Mouse (Mus musculus): Measurements from ENCODE around the gene Bcar1. TPM values are rescaled to one million over a fixed set of nuclear protein-coding genes. Genes with fewer than 3 reads are reported as not detected.

Bcar1 gene
- polyA plus RNA-seq (2014; fragmentation: Nextera tagmentation; extraction: Ambion mirVana) = 60.3 and 62.5 TPM in 2 replicates

DNA sequence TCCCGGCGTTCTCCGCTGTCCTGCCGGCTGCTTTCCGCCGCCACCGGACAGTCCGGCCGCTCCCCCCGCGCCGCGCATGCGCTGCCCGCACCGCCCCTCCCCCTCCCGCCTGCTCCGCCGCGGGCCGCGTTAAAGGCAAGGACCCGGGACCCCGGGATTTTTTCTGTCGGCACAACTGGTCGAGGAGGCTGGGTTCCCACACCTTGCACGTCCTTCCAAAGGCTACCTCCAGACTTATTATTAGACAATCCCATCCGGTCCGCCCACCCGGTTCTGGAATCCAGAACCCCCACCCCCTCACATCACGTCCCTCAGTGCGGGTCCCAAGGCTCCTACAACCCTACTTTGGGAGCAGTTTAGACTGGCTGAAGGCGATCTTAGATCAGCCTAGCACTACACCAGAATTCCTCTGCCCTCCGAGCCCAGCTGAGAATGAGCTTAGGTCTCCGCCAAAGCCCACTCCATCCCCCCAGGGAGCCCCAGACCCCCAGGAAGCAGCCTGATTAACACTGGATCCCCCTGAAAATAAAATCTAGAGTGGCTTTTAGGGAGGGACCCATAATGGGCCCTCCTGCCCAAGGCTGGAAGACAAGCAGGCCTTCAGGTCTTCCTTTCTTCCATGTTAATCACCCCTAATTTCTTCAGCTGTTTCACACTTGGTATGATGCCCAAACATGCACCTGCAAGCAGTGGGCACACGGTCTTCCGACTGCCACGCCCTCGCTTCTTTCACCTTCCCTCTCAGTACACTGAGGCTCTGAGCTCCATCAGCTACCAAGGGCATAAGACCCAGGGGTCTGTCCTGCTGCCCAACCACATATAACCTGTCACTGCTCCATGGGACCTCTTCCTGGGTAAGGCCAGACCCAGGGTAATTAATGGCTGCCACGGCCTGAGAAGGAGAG lies at the start of gene Bcar1:
Gene Bcar1, minus strand, starts transcription at position 18 of the 905 bp plus-strand sequence.
- no peaks in the 10 kb centered on the region for H3K9me3 ChIP-seq (ENCODE audit: control insufficient read depth, low read length)
- ATAC-seq (ENCODE audit: insufficient read depth, low FRiP score, low TSS enrichment) (peak; percentile 65), DNase-seq (ENCODE audit: low spot score) (peak; percentile 90)
- no peaks in the 10 kb centered on the region for H3K36me3 ChIP-seq (ENCODE audit: control insufficient read depth, insufficient read depth, low read length)
- WGBS = 11% methylated on average over 34 of the region's 40 CpGs
- peak within 1 kb of the TSS; percentile 92 for H3K4me3 ChIP-seq (ENCODE audit: low read depth, low read length)
- peaks cover 51% of the 10 kb centered on the region for H3K4me1 ChIP-seq (ENCODE audit: control insufficient read depth, insufficient read depth, low read length)
- peak within 1 kb of the TSS; percentile 93 for H3K9ac ChIP-seq (ENCODE audit: low read length)
- H3K27me3 ChIP-seq (ENCODE audit: control insufficient read depth, insufficient read depth, low read length) = no peaks in the 10 kb centered on the region
- peak within 1 kb of the TSS; percentile 69 for H3K4me2 ChIP-seq (ENCODE audit: low read depth)
- peak within 1 kb of the TSS; percentile 77 for H3K27ac ChIP-seq (ENCODE audit: low read depth, low read length)

DNA sequence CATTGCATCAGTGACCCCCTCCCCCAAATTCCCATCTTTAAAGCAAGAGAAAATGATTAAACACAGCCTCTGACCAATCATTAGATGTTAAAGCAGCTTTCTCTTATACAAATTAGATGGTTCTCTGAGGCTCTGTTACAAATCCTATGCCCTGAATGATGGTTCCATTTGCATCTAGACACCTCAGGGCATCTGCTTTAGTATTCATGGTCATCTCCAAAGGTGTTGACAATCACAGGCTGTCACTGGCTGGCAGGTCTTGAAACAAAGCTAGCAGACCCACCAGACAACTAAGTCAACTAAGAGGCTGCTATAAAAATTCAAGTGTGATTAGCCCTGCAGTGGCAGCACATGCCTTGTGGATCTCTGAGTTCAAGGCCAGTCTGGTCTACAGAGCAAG lies 46.0 kb upstream of the Bcar1 start:
- Histone ChIP-seq H3K4me2 (ENCODE audit: low read depth) (no peak overlapping the region), H3K4me1 (ENCODE audit: control insufficient read depth, insufficient read depth, low read length) (peaks cover 17% of the 10 kb centered on the region; the same call in 1 of the 2 replicates), H3K4me3 (ENCODE audit: low read depth, low read length) (no peak overlapping the region), H3K9ac (ENCODE audit: low read length) (no peak overlapping the region), H3K27me3 (ENCODE audit: control insufficient read depth, insufficient read depth, low read length) (no peaks in the 10 kb centered on the region), H3K36me3 (ENCODE audit: control insufficient read depth, insufficient read depth, low read length) (no peaks in the 10 kb centered on the region), H3K9me3 (ENCODE audit: control insufficient read depth, low read length) (no peaks in the 10 kb centered on the region), H3K27ac (ENCODE audit: low read depth, low read length) (no peak overlapping the region)
- DNase-seq (ENCODE audit: low spot score) = no peak
- ATAC-seq (ENCODE audit: insufficient read depth, low FRiP score, low TSS enrichment) = no peak

DNA sequence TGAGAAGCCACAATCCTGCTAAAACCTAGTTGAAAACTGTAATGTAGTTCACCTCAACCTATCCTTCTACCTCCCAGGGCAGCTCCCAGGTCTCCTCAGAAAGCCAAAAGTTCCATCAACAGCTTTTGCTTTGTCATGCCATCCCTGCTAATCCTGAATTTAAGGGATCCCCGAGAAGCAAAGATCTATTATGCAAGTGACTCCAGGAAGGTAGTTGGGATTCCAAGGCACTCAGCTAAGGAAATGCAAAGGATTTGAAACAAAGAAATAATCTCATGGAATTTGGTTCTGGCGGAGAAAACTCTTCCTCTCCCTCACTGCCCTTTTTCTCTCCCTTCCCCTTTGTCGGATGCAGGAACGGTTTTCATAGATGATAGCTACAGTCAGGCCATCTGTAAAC lies 45.6 kb upstream of the Bcar1 start:
- Histone ChIP-seq H3K36me3 (ENCODE audit: control insufficient read depth, insufficient read depth, low read length) (no peaks in the 10 kb centered on the region), H3K9me3 (ENCODE audit: control insufficient read depth, low read length) (no peaks in the 10 kb centered on the region), H3K4me2 (ENCODE audit: low read depth) (no peak overlapping the region), H3K4me3 (ENCODE audit: low read depth, low read length) (no peak overlapping the region), H3K9ac (ENCODE audit: low read length) (no peak overlapping the region), H3K27ac (ENCODE audit: low read depth, low read length) (no peak overlapping the region), H3K4me1 (ENCODE audit: control insufficient read depth, insufficient read depth, low read length) (peaks cover 17% of the 10 kb centered on the region; the same call in 1 of the 2 replicates), H3K27me3 (ENCODE audit: control insufficient read depth, insufficient read depth, low read length) (no peaks in the 10 kb centered on the region)
- 36% methylated on average over 4 of the region's 4 CpGs for WGBS
- DNase-seq (ENCODE audit: low spot score) (no peak), ATAC-seq (ENCODE audit: insufficient read depth, low FRiP score, low TSS enrichment) (no peak)

DNA sequence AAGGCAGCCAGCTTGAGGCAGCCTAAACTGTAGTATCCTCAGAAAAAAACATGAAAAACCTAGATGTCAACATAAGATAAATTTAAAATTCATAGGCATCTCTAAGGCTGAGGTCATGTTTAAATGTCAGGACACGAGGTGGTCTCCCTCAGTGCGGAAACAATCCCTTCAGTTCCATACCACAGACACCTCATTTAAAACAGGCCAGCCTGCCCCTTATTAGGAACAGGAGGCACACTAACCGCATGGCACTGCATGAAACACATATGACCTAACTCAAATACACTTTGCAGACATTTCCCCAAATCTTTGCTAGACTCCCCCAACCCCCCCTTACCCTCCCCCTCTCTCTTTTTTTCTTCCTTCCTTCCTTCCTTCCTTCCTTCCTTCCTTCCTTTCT lies 44.9 kb upstream of the Bcar1 start:
- H3K27ac ChIP-seq (ENCODE audit: low read depth, low read length) = 0 out of 2 replicates have a peak overlapping the region, but pooled peaks have one; percentile 31
- 74% methylated on average over 3 of the region's 3 CpGs for WGBS
- no peak overlapping the region for H3K9ac ChIP-seq (ENCODE audit: low read length)

DNA sequence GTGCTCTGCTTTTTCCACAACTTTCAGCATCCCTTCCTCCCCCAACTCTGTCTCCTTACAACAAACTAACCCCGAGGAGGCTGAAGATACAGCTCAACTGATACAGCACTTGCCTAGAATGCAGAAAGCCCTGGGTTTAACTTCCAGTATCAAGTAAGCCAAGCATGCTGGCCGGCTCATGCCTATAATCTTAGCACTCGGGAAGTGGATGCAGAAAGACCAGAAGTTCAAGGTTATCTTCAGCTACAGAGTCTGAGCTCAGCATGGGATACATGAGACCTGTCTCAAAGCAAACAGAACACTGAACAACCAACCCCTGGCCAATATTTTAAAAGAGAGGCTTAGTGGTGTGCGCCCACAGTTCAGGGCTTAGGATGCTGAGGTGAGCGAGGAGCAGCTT lies 44.5 kb upstream of the Bcar1 start:
- Histone ChIP-seq H3K36me3 (ENCODE audit: control insufficient read depth, insufficient read depth, low read length) (no peaks in the 10 kb centered on the region), H3K27ac (ENCODE audit: low read depth, low read length) (peak overlapping the region; percentile 31; the same call in 1 of the 2 replicates), H3K9me3 (ENCODE audit: control insufficient read depth, low read length) (no peaks in the 10 kb centered on the region), H3K4me2 (ENCODE audit: low read depth) (no peak overlapping the region), H3K9ac (ENCODE audit: low read length) (peak overlapping the region; percentile 26; the same call in 1 of the 2 replicates), H3K27me3 (ENCODE audit: control insufficient read depth, insufficient read depth, low read length) (no peaks in the 10 kb centered on the region), H3K4me1 (ENCODE audit: control insufficient read depth, insufficient read depth, low read length) (peaks cover 17% of the 10 kb centered on the region; the same call in 1 of the 2 replicates), H3K4me3 (ENCODE audit: low read depth, low read length) (no peak overlapping the region)
- no peak for DNase-seq (ENCODE audit: low spot score)
- no peak for ATAC-seq (ENCODE audit: insufficient read depth, low FRiP score, low TSS enrichment)
- 82% methylated on average over 5 of the region's 5 CpGs for WGBS

More for the DNA sequence above, 44.9 kb upstream of the Bcar1 start:
- Histone ChIP-seq H3K4me3 (ENCODE audit: low read depth, low read length) (no peak overlapping the region), H3K36me3 (ENCODE audit: control insufficient read depth, insufficient read depth, low read length) (no peaks in the 10 kb centered on the region), H3K9me3 (ENCODE audit: control insufficient read depth, low read length) (no peaks in the 10 kb centered on the region), H3K4me1 (ENCODE audit: control insufficient read depth, insufficient read depth, low read length) (peaks cover 17% of the 10 kb centered on the region; the same call in 1 of the 2 replicates), H3K27me3 (ENCODE audit: control insufficient read depth, insufficient read depth, low read length) (no peaks in the 10 kb centered on the region), H3K4me2 (ENCODE audit: low read depth) (no peak overlapping the region)
- DNase-seq (ENCODE audit: low spot score) (no peak), ATAC-seq (ENCODE audit: insufficient read depth, low FRiP score, low TSS enrichment) (no peak)

DNA sequence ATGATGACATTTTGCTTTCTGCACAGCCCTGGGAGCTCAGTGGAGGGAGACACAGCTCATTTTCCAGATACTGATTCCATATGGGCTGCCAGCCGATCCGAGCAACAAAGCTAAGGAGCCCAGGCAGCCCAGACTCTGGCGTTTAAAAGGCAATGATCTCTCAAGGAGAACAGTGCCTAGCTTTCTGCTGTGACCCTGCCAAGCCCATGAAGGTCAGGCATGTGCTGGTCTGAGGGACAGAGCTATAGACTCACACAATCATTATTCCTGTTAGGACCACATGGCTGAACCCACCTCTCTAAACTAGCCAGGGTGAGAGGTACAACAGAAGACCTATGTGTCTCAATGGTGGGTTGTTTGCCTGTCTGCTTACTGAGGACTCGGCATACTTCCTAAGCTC lies 44.1 kb upstream of the Bcar1 start:
- peaks cover 17% of the 10 kb centered on the region; the same call in 1 of the 2 replicates for H3K4me1 ChIP-seq (ENCODE audit: control insufficient read depth, insufficient read depth, low read length)
- H3K4me3 ChIP-seq (ENCODE audit: low read depth, low read length) = no peak overlapping the region
- H3K36me3 ChIP-seq (ENCODE audit: control insufficient read depth, insufficient read depth, low read length) = no peaks in the 10 kb centered on the region
- ATAC-seq (ENCODE audit: insufficient read depth, low FRiP score, low TSS enrichment) (peak; percentile 38; the same call in 1 of the 2 replicates), DNase-seq (ENCODE audit: low spot score) (no peak)
- no peaks in the 10 kb centered on the region for H3K9me3 ChIP-seq (ENCODE audit: control insufficient read depth, low read length)
- H3K27ac ChIP-seq (ENCODE audit: low read depth, low read length) = peak overlapping the region; percentile 31; the same call in 1 of the 2 replicates
- H3K4me2 ChIP-seq (ENCODE audit: low read depth) = no peak overlapping the region
- WGBS = 43% methylated on average over 4 of the region's 4 CpGs
- peak overlapping the region; percentile 26; the same call in 1 of the 2 replicates for H3K9ac ChIP-seq (ENCODE audit: low read length)
- no peaks in the 10 kb centered on the region for H3K27me3 ChIP-seq (ENCODE audit: control insufficient read depth, insufficient read depth, low read length)

DNA sequence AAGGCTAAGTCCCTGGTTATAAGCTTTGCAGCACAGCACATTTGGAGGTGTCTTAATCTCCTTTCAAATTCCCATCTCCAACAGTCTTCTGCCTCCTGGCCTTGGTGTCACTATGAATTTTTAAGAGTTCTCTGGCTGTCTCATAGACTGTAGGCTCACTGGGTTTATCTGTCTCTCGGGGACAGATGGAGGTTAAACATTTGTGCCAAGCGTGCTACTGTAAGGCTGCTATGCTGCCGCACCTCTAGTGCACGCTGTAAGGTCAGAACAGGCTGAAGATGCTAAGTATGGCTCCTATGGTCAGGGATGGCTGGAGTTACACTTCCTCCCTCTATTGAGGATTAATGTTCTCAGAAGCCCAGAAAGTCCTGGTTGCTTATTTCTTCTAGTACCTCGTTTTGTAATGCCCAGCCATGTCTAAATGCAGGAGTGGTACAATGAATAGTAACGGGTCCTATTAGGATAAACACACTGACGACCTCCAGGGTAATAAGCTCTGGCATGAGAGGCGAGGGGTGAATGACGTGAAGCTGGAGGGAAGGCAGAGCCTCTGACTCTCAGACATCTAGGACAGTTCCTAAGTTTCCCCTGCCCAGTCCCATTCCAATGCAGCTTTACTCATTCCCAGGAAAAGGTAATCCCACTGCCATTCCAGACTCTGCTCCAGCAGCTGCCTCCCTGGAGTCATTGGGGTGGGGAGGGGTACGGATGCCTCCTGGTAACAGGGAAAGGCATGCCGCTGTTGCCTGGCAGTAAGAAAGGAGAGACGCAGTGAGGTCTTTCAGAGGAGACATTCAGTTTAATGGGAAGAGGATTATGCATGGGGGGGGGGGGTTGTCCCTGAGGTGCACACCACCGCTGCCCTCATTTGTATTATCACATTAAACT lies 43.3 kb upstream of the Bcar1 start:
- Histone ChIP-seq H3K4me3 (ENCODE audit: low read depth, low read length) (no peak overlapping the region), H3K9ac (ENCODE audit: low read length) (no peak overlapping the region), H3K36me3 (ENCODE audit: control insufficient read depth, insufficient read depth, low read length) (no peaks in the 10 kb centered on the region), H3K9me3 (ENCODE audit: control insufficient read depth, low read length) (no peaks in the 10 kb centered on the region), H3K27ac (ENCODE audit: low read depth, low read length) (peak overlapping the region; percentile 35; the same call in 1 of the 2 replicates), H3K4me2 (ENCODE audit: low read depth) (no peak overlapping the region), H3K4me1 (ENCODE audit: control insufficient read depth, insufficient read depth, low read length) (peaks cover 17% of the 10 kb centered on the region; the same call in 1 of the 2 replicates), H3K27me3 (ENCODE audit: control insufficient read depth, insufficient read depth, low read length) (no peaks in the 10 kb centered on the region)
- 52% methylated on average over 13 of the region's 13 CpGs for WGBS
- DNase-seq (ENCODE audit: low spot score) = peak; percentile 32
- peak; percentile 50; the same call in 1 of the 2 replicates for ATAC-seq (ENCODE audit: insufficient read depth, low FRiP score, low TSS enrichment)

DNA sequence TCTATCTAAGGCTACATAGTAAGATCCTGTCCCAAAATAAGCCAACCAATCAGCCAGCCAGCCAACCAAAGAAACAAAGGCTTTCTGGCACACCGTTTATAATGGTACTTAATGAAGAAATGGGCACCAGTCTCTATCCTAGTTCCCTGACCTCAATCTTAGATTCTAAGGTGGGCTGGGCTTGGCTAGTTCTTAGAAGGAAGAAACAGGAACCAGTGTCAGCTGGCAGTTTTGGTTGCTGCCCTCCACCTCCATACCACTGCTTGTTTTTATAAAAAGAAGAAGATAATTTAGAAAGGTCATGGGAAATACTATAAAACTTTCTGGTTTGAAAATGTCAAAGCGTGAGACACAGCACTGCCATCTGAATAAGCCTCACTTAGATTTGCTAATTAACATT lies 42.5 kb upstream of the Bcar1 start:
- Histone ChIP-seq H3K27ac (ENCODE audit: low read depth, low read length) (no peak overlapping the region), H3K4me3 (ENCODE audit: low read depth, low read length) (no peak overlapping the region), H3K4me1 (ENCODE audit: control insufficient read depth, insufficient read depth, low read length) (peaks cover 17% of the 10 kb centered on the region; the same call in 1 of the 2 replicates), H3K9me3 (ENCODE audit: control insufficient read depth, low read length) (no peaks in the 10 kb centered on the region), H3K4me2 (ENCODE audit: low read depth) (no peak overlapping the region), H3K36me3 (ENCODE audit: control insufficient read depth, insufficient read depth, low read length) (no peaks in the 10 kb centered on the region), H3K9ac (ENCODE audit: low read length) (no peak overlapping the region), H3K27me3 (ENCODE audit: control insufficient read depth, insufficient read depth, low read length) (no peaks in the 10 kb centered on the region)
- 92% methylated on average over 2 of the region's 2 CpGs for WGBS
- DNase-seq (ENCODE audit: low spot score) (no peak), ATAC-seq (ENCODE audit: insufficient read depth, low FRiP score, low TSS enrichment) (no peak)

Data from neural tube, embryonic 11.5 days (tissue).